ENCODE assay signal across 25 mouse cellular contexts in genomic region chr17:67958909-67959308, GRCm38 (mm10).
"Had no signal": no experiment of that assay in that cellular context is flagged by ENCODE, and none has a peak within 500 bp of the region (broad histone marks: within the 10 kb centered on the region; RNA-seq: fewer than 3 reads in every experiment).

No protein-coding gene starts in this region.

- H3K4me2 ChIP-seq: heart, embryonic 13.5 days; heart, embryonic 15.5 days; hindbrain, embryonic 13.5 days; hindbrain, embryonic 15.5 days; kidney, embryonic 15.5 days; limb, embryonic 12.5 days; limb, embryonic 15.5 days; liver, embryonic 12.5 days had no signal

- H3K9me3 ChIP-seq: heart, embryonic 13.5 days; heart, embryonic 15.5 days; hindbrain, embryonic 13.5 days; hindbrain, embryonic 15.5 days; kidney, embryonic 15.5 days; limb, embryonic 12.5 days; limb, embryonic 15.5 days; liver, embryonic 12.5 days had no signal

- H3K9ac ChIP-seq: heart, embryonic 13.5 days; heart, embryonic 15.5 days; hindbrain, embryonic 13.5 days; hindbrain, embryonic 15.5 days; kidney, embryonic 15.5 days; limb, embryonic 12.5 days; limb, embryonic 15.5 days; liver, embryonic 12.5 days; liver, embryonic 14.5 days had no signal

- H3K4me3 ChIP-seq: heart, adult 2 months; heart, embryonic 13.5 days; heart, embryonic 15.5 days; hindbrain, embryonic 13.5 days; hindbrain, embryonic 15.5 days; kidney, embryonic 15.5 days; limb, embryonic 12.5 days; limb, embryonic 15.5 days; liver, embryonic 12.5 days had no signal

- H3K27me3 ChIP-seq: heart, embryonic 13.5 days; heart, embryonic 15.5 days; hindbrain, embryonic 13.5 days; hindbrain, embryonic 15.5 days; kidney, embryonic 15.5 days; limb, embryonic 12.5 days; limb, embryonic 15.5 days; liver, embryonic 12.5 days had no signal

- H3K36me3 ChIP-seq: heart, embryonic 13.5 days; heart, embryonic 15.5 days; hindbrain, embryonic 13.5 days; hindbrain, embryonic 15.5 days; kidney, embryonic 15.5 days; limb, embryonic 15.5 days; liver, embryonic 12.5 days had no signal

- DNase-seq: gastrocnemius, postnatal 14 days; gastrocnemius, postnatal 36 days; heart, adult 2 months; heart, postnatal 14 days; heart, postnatal 36 days; kidney, adult 11 months; kidney, adult 2 months; kidney, adult 9 months; kidney, postnatal 14 days; kidney, postnatal 36 days; layer of hippocampus, adult 9-11 months; layer of hippocampus, postnatal 36 days; left cerebral cortex, postnatal 4 days had no signal

- ATAC-seq: hindbrain, postnatal 0 days; intestine, embryonic 16.5 days; liver, embryonic 12.5 days had no signal

- H3K27ac ChIP-seq: heart, adult 2 months; heart, embryonic 15.5 days; hindbrain, embryonic 13.5 days; hindbrain, embryonic 15.5 days; hindbrain, postnatal 0 days; kidney, embryonic 15.5 days; kidney, postnatal 0 days; limb, embryonic 12.5 days; limb, embryonic 15.5 days; liver, embryonic 12.5 days; liver, embryonic 14.5 days had no signal
